Mouse (Mus musculus) erythroid progenitor cell, adult 5-6 weeks (primary cell): Measurements from ENCODE around the gene Olfr1009. TPM values are rescaled to one million over a fixed set of nuclear protein-coding genes. Genes with fewer than 3 reads are reported as not detected.
"Not testable (repeated sequence)": the region's sequence is repeated elsewhere in the genome, so short reads cannot be mapped to it uniquely, and the experiment has no call there.

Experiments
- ATAC-seq: replicated peaks from 2 replicates; pipeline ENCODE4 v1.8.0; 2016; ENCODE audit warnings: moderate number of reproducible peaks, mild to moderate bottlenecking, moderate TSS enrichment, inconsistent platforms; ENCODE audit not compliant: poor library complexity, low FRiP score, severe bottlenecking
- total RNA-seq, 2 experiments: library from RNA; stranded (forward) in 1 of 2; stranded (reverse) in 1 of 2; fragments of 150-400 nt in 1 of 2; fragments of 186-747, 209-891 nt in 1 of 2; gene quantifications; 2 replicates each; pipeline versions ENCODE4 v1.2.3 to v1.2.4; 2015 to 2017; ENCODE audit warnings: low replicate concordance in 2 of 2

Gene Olfr1009
- total RNA-seq (2015; ENCODE audit: low replicate concordance) (not detected in 2 replicates), total RNA-seq (2017; ENCODE audit: low replicate concordance) (not detected in 2 replicates)

- no peak for ATAC-seq
Measured at GRCm38 (mm10) chr2:85715119-85715518, at the start of gene Olfr1009. Gene Olfr1009, plus strand, starts transcription at chr2:85715419.

- no peak for ATAC-seq
Measured at GRCm38 (mm10) chr2:85678667-85679066, 36.6 kb upstream of the Olfr1009 start, which contains the start of gene Olfr1006. Gene Olfr1006, minus strand, starts transcription at chr2:85678767.

- no peak for ATAC-seq
Measured at GRCm38 (mm10) chr2:85689131-85689530, 26.1 kb upstream of the Olfr1009 start, which contains the start of gene Olfr1008. Gene Olfr1008, plus strand, starts transcription at chr2:85689431.

DNA sequence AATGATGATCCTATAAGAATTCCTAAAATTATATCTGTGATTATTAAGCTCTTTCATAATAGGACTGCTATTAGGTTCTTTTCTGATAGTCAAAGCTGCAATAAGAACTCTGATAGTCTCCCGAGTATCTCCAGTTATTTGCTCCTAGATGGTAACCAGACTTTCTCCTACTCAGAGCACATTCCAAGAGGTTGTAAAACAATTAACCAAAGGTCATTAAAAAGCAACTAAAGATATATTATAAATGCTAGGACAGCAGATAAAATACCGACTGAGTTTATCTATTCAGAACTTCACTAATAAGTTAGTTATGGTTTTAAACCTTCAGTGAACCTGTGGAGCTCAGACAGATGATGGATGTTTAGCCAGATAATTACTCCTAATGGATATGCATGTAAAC lies 4.5 kb upstream of the Olfr1009 start:
- not testable (repeated sequence) for ATAC-seq

GRCm38 (mm10) chr2:85711159-85711558 lies 4.1 kb upstream of the Olfr1009 start:
- ATAC-seq, result no peak

- no peak for ATAC-seq
Measured at GRCm38 (mm10) chr2:85725793-85726192, 10.6 kb downstream of the Olfr1009 start.

DNA sequence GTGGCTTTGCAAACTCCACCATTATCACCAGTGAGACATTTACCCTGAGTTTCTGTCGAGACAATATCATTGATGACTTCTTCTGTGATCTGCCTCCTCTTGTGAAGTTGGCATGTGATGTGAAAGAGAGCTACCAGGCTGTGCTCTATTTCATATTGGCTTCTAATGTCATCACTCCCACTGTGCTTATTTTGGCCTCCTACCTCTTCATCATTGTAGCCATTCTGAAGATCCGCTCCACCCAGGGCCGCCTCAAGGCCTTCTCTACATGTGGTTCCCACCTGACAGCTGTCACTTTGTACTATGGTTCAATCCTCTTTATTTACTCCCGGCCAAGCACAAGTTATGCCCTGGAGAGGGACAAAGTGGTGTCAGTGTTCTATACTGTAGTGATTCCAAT lies 38.6 kb downstream of the Olfr1009 start:
- no peak for ATAC-seq

DNA sequence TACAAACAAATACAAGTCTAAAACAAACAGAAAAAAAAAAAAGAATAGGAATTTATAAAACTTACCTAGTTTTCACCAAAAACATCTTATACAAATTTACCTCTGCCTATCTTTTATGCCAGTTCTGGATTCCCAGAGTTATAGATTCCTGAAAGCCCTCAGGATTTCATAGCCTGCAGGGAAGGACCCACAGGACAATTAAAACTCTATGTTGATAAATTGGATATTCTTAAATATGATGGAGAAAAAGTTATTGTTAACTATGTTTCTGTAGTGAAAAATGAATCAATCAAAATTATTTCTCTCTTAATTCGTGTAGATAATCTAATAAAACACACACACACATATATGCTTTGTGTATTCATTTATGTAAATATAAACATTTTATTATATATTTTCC lies 47.4 kb downstream of the Olfr1009 start, which contains the start of gene Olfr1012:
Gene Olfr1012 (minus strand): TSS at position 101 of the 400 bp plus-strand sequence.
- ATAC-seq, result no peak

DNA sequence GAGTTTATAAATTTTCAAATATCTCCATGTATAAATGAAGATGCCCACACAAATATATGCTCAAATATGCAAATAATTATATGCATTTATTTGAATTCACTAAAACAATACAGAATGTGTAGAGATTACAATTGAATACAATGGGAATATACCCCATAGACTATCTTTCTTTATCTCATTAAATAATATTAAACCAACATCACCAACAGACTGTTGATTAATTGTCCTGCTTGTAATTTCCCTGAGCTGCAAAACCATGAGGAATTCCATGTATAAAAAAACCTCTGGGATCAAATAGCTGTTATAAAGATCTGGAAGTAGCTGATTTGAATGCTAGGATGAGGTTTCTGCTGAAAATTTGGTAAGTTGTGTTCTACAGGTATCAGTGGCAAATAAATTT lies 51.6 kb downstream of the Olfr1009 start, which contains the start of gene Olfr1013:
Gene Olfr1013 (plus strand): TSS at position 301 of the 400 bp plus-strand sequence.
- no peak for ATAC-seq

- no peak for ATAC-seq
Measured at GRCm38 (mm10) chr2:85772413-85772812, 57.2 kb downstream of the Olfr1009 start, which contains the start of gene Olfr1014. Gene Olfr1014, plus strand, starts transcription at chr2:85772713.

Other genes with a start within 250 kb of the Olfr1009 start
- gene 4833423E24Rik, start 196.4 kb upstream of the Olfr1009 start, total RNA-seq (2015; ENCODE audit: low replicate concordance), result not detected in 2 replicates
- gene 4833423E24Rik, start 196.4 kb upstream of the Olfr1009 start, total RNA-seq (2017; ENCODE audit: low replicate concordance), result not detected in 2 replicates
- not detected in 2 replicates for gene Olfr996, start 136.2 kb upstream of the Olfr1009 start, total RNA-seq (2015; ENCODE audit: low replicate concordance)
- not detected in 2 replicates for gene Olfr996, start 136.2 kb upstream of the Olfr1009 start, total RNA-seq (2017; ENCODE audit: low replicate concordance)
- not detected in 2 replicates for gene Olfr998, start 126.5 kb upstream of the Olfr1009 start, total RNA-seq (2015; ENCODE audit: low replicate concordance)
- gene Olfr998, start 126.5 kb upstream of the Olfr1009 start, total RNA-seq (2017; ENCODE audit: low replicate concordance), result not detected in 2 replicates
- gene Olfr1000, start 103.5 kb upstream of the Olfr1009 start, total RNA-seq (2015; ENCODE audit: low replicate concordance), result not detected in 2 replicates
- gene Olfr1000, start 103.5 kb upstream of the Olfr1009 start, total RNA-seq (2017; ENCODE audit: low replicate concordance), result not detected in 2 replicates
- gene Olfr1002, start 64.7 kb upstream of the Olfr1009 start, total RNA-seq (2015; ENCODE audit: low replicate concordance), result not detected in 2 replicates
- gene Olfr1002, start 64.7 kb upstream of the Olfr1009 start, total RNA-seq (2017; ENCODE audit: low replicate concordance), result not detected in 2 replicates
- gene Olfr154, start 51.0 kb upstream of the Olfr1009 start, total RNA-seq (2015; ENCODE audit: low replicate concordance), result not detected in 2 replicates
- gene Olfr154, start 51.0 kb upstream of the Olfr1009 start, total RNA-seq (2017; ENCODE audit: low replicate concordance), result not detected in 2 replicates
- gene Olfr1006, start 36.7 kb upstream of the Olfr1009 start, total RNA-seq (2015; ENCODE audit: low replicate concordance), result not detected in 2 replicates
- not detected in 2 replicates for gene Olfr1006, start 36.7 kb upstream of the Olfr1009 start, total RNA-seq (2017; ENCODE audit: low replicate concordance)
- not detected in 2 replicates for gene Olfr1008, start 26.0 kb upstream of the Olfr1009 start, total RNA-seq (2015; ENCODE audit: low replicate concordance)
- gene Olfr1008, start 26.0 kb upstream of the Olfr1009 start, total RNA-seq (2017; ENCODE audit: low replicate concordance), result not detected in 2 replicates
- not detected in 2 replicates for gene Olfr1012, start 47.3 kb downstream of the Olfr1009 start, total RNA-seq (2015; ENCODE audit: low replicate concordance)
- gene Olfr1012, start 47.3 kb downstream of the Olfr1009 start, total RNA-seq (2017; ENCODE audit: low replicate concordance), result not detected in 2 replicates
- gene Olfr1013, start 51.7 kb downstream of the Olfr1009 start, total RNA-seq (2015; ENCODE audit: low replicate concordance), result not detected in 2 replicates
- gene Olfr1013, start 51.7 kb downstream of the Olfr1009 start, total RNA-seq (2017; ENCODE audit: low replicate concordance), result not detected in 2 replicates
- gene Olfr1014, start 57.3 kb downstream of the Olfr1009 start, total RNA-seq (2015; ENCODE audit: low replicate concordance), result not detected in 2 replicates
- gene Olfr1014, start 57.3 kb downstream of the Olfr1009 start, total RNA-seq (2017; ENCODE audit: low replicate concordance), result not detected in 2 replicates
- gene Olfr1015, start 66.6 kb downstream of the Olfr1009 start, total RNA-seq (2015; ENCODE audit: low replicate concordance), result not detected in 2 replicates
- gene Olfr1015, start 66.6 kb downstream of the Olfr1009 start, total RNA-seq (2017; ENCODE audit: low replicate concordance), result not detected in 2 replicates
- not detected in 2 replicates for gene Olfr1016, start 87.1 kb downstream of the Olfr1009 start, total RNA-seq (2015; ENCODE audit: low replicate concordance)
- not detected in 2 replicates for gene Olfr1016, start 87.1 kb downstream of the Olfr1009 start, total RNA-seq (2017; ENCODE audit: low replicate concordance)
- gene Olfr1018, start 103.1 kb downstream of the Olfr1009 start, total RNA-seq (2015; ENCODE audit: low replicate concordance), result not detected in 2 replicates
- gene Olfr1018, start 103.1 kb downstream of the Olfr1009 start, total RNA-seq (2017; ENCODE audit: low replicate concordance), result 0.39 TPM in 1 of 2 replicates, not detected in the other
- gene Olfr1019, start 130.1 kb downstream of the Olfr1009 start, total RNA-seq (2015; ENCODE audit: low replicate concordance), result not detected in 2 replicates
- gene Olfr1019, start 130.1 kb downstream of the Olfr1009 start, total RNA-seq (2017; ENCODE audit: low replicate concordance), result not detected in 2 replicates
- not detected in 2 replicates for gene Olfr1020, start 131.6 kb downstream of the Olfr1009 start, total RNA-seq (2015; ENCODE audit: low replicate concordance)
- not detected in 2 replicates for gene Olfr1020, start 131.6 kb downstream of the Olfr1009 start, total RNA-seq (2017; ENCODE audit: low replicate concordance)
- gene Olfr1022, start 153.2 kb downstream of the Olfr1009 start, total RNA-seq (2015; ENCODE audit: low replicate concordance), result not detected in 2 replicates
- not detected in 2 replicates for gene Olfr1022, start 153.2 kb downstream of the Olfr1009 start, total RNA-seq (2017; ENCODE audit: low replicate concordance)
- not detected in 2 replicates for gene Olfr1023, start 170.2 kb downstream of the Olfr1009 start, total RNA-seq (2015; ENCODE audit: low replicate concordance)
- gene Olfr1023, start 170.2 kb downstream of the Olfr1009 start, total RNA-seq (2017; ENCODE audit: low replicate concordance), result not detected in 2 replicates
- not detected in 2 replicates for gene Olfr1024, start 189.6 kb downstream of the Olfr1009 start, total RNA-seq (2015; ENCODE audit: low replicate concordance)
- gene Olfr1024, start 189.6 kb downstream of the Olfr1009 start, total RNA-seq (2017; ENCODE audit: low replicate concordance), result not detected in 2 replicates
- gene Olfr1025-ps1, start 199.8 kb downstream of the Olfr1009 start, total RNA-seq (2015; ENCODE audit: low replicate concordance), result not detected in 2 replicates
- gene Olfr1025-ps1, start 199.8 kb downstream of the Olfr1009 start, total RNA-seq (2017; ENCODE audit: low replicate concordance), result not detected in 2 replicates
- gene Olfr1026, start 206.1 kb downstream of the Olfr1009 start, total RNA-seq (2015; ENCODE audit: low replicate concordance), result not detected in 2 replicates
- not detected in 2 replicates for gene Olfr1026, start 206.1 kb downstream of the Olfr1009 start, total RNA-seq (2017; ENCODE audit: low replicate concordance)
- gene Olfr1028, start 235.0 kb downstream of the Olfr1009 start, total RNA-seq (2015; ENCODE audit: low replicate concordance), result not detected in 2 replicates
- gene Olfr1028, start 235.0 kb downstream of the Olfr1009 start, total RNA-seq (2017; ENCODE audit: low replicate concordance), result not detected in 2 replicates